Mouse (Mus musculus): ENCODE results near the gene Eddm3b.

- TF ChIP-seq POLR2A (IDR thresholded peaks at IDR 0.05; ENCODE audit: control insufficient read depth in 1 of 2, insufficient read depth in 1 of 2, low read depth in 1 of 2, low read length in 2 of 2, poor library complexity in 1 of 2) (no peak), TCF12 (IDR thresholded peaks at IDR 0.05; ENCODE audit: low read depth, low read length) (no peak), EP300 (IDR thresholded peaks at IDR 0.05; ENCODE audit: low read depth in 1 of 2, low read length in 2 of 2) (no peak), CHD1 (IDR thresholded peaks at IDR 0.05; ENCODE audit: low read depth, low read length) (no peak), CTCF (IDR thresholded peaks at IDR 0.05 in 2 of 3, conservative IDR thresholded peaks at IDR 0.05 in 1 of 3; ENCODE audit: control insufficient read depth in 1 of 3, insufficient read depth in 1 of 3, low read depth in 2 of 3, low read length in 3 of 3, poor library complexity in 1 of 3, severe bottlenecking in 1 of 3) (no peak), E2F4 (IDR thresholded peaks at IDR 0.05; ENCODE audit: borderline replicate concordance, low read depth, low read length) (no peak), UBTF (IDR thresholded peaks at IDR 0.05; ENCODE audit: borderline replicate concordance, insufficient read depth, low read depth, low read length) (no peak), ELF1 (IDR thresholded peaks at IDR 0.05; ENCODE audit: low read depth, low read length) (no peak), MAX (IDR thresholded peaks at IDR 0.05; ENCODE audit: low read length) (no peak), POLR2AphosphoS5 (IDR thresholded peaks at IDR 0.05; ENCODE audit: borderline replicate concordance, low read depth, low read length) (no peak), ZC3H11A (IDR thresholded peaks at IDR 0.05; ENCODE audit: low read depth, low read length) (no peak), USF1 (IDR thresholded peaks at IDR 0.05; ENCODE audit: low read depth, low read length) (no peak), MAFK (IDR thresholded peaks at IDR 0.05; ENCODE audit: borderline replicate concordance, low read depth, low read length) (no peak), RAD21 (IDR thresholded peaks at IDR 0.05; ENCODE audit: low read depth, low read length) (no peak)
Measured at GRCm38 (mm10) chr14:51090077-51090781, 24.0 kb upstream of the Eddm3b start.

Data from MEL (cell line).